Mouse (Mus musculus): ENCODE results near the gene Olfr683.

DNA sequence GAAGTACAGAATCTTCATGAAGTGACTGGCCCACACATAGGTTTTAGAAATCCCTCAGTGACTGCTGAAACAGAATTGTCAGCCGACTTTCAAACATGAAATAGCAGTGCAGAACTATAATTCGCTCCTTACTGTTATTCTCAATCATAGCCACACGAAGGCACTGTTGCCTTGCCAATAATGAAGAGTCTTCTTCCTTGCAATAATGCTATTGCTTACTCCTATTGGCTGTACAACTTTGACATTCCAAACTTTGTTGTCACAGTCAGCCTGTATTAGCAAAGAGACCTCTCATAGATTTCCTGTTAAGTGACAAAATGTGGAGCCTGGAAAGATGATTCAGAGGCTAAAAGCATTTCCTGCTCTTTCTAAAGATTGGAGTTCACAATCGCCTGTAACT, 24.0 kb upstream of the Olfr683 start:
- TF ChIP-seq POLR2A (IDR thresholded peaks at IDR 0.05; ENCODE audit: borderline replicate concordance, low read depth, low read length), result no peak
- TF ChIP-seq CTCF (IDR thresholded peaks at IDR 0.05; ENCODE audit: low read depth, low read length), result no peak
